Mouse (Mus musculus): Measurements from ENCODE around the gene Igf2r. TPM values are rescaled to one million over a fixed set of nuclear protein-coding genes. Genes with fewer than 3 reads are reported as not detected.

Igf2r gene
- polyA plus RNA-seq, 1 experiment from 2014 or later, result 9.6 TPM

GRCm38 (mm10) chr17:12715032-12715431 lies 54.4 kb downstream of the Igf2r start:
- no peak overlapping the region for H3K4me3 ChIP-seq (ENCODE audit: low read depth, low read length)
- no peaks in the 10 kb centered on the region for H3K9me3 ChIP-seq (replicated peaks; ENCODE audit: control insufficient read depth, low read length, poor library complexity, severe bottlenecking)
- 83% methylated on average over 1 of the region's 1 CpGs for WGBS
- peaks cover 24% of the 10 kb centered on the region for H3K36me3 ChIP-seq (ENCODE audit: control insufficient read depth, insufficient read depth, low read length)
- no peaks in the 10 kb centered on the region for H3K27me3 ChIP-seq (ENCODE audit: control insufficient read depth, insufficient read depth, low read depth, low read length)
- no peaks in the 10 kb centered on the region for H3K4me1 ChIP-seq (ENCODE audit: control insufficient read depth, insufficient read depth, low read length)
- H3K27ac ChIP-seq (ENCODE audit: low read length), result no peak overlapping the region
- no peak overlapping the region for H3K4me2 ChIP-seq (ENCODE audit: low read length)
- H3K9ac ChIP-seq (ENCODE audit: low read depth, low read length), result no peak overlapping the region
- ATAC-seq, result no peak

GRCm38 (mm10) chr17:12714080-12714561 lies 55.3 kb downstream of the Igf2r start:
- Histone ChIP-seq H3K27ac (ENCODE audit: low read length) (no peak overlapping the region), H3K4me1 (ENCODE audit: control insufficient read depth, insufficient read depth, low read length) (no peaks in the 10 kb centered on the region), H3K9ac (ENCODE audit: low read depth, low read length) (no peak overlapping the region), H3K4me2 (ENCODE audit: low read length) (no peak overlapping the region), H3K9me3 (replicated peaks; ENCODE audit: control insufficient read depth, low read length, poor library complexity, severe bottlenecking) (no peaks in the 10 kb centered on the region), H3K4me3 (ENCODE audit: low read depth, low read length) (no peak overlapping the region), H3K36me3 (ENCODE audit: control insufficient read depth, insufficient read depth, low read length) (peaks cover 21% of the 10 kb centered on the region), H3K27me3 (ENCODE audit: control insufficient read depth, insufficient read depth, low read depth, low read length) (no peaks in the 10 kb centered on the region)
- WGBS, result 87% methylated on average over 5 of the region's 5 CpGs
- no peak for ATAC-seq

- Histone ChIP-seq H3K4me2 (ENCODE audit: low read length) (no peak overlapping the region), H3K9ac (ENCODE audit: low read depth, low read length) (no peak overlapping the region), H3K27me3 (ENCODE audit: control insufficient read depth, insufficient read depth, low read depth, low read length) (no peaks in the 10 kb centered on the region), H3K9me3 (replicated peaks; ENCODE audit: control insufficient read depth, low read length, poor library complexity, severe bottlenecking) (no peaks in the 10 kb centered on the region), H3K4me3 (ENCODE audit: low read depth, low read length) (no peak overlapping the region), H3K36me3 (ENCODE audit: control insufficient read depth, insufficient read depth, low read length) (peaks cover 25% of the 10 kb centered on the region), H3K4me1 (ENCODE audit: control insufficient read depth, insufficient read depth, low read length) (no peaks in the 10 kb centered on the region), H3K27ac (ENCODE audit: low read length) (no peak overlapping the region)
- WGBS, result 82% methylated on average over 3 of the region's 3 CpGs
- no peak for ATAC-seq
These were observed 56.5 kb downstream of the Igf2r start for GRCm38 (mm10) chr17:12712993-12713392.

GRCm38 (mm10) chr17:12712191-12712590 lies 57.3 kb downstream of the Igf2r start:
- no peaks in the 10 kb centered on the region for H3K9me3 ChIP-seq (replicated peaks; ENCODE audit: control insufficient read depth, low read length, poor library complexity, severe bottlenecking)
- H3K4me2 ChIP-seq (ENCODE audit: low read length), result no peak overlapping the region
- no peak overlapping the region for H3K9ac ChIP-seq (ENCODE audit: low read depth, low read length)
- H3K4me3 ChIP-seq (ENCODE audit: low read depth, low read length), result no peak overlapping the region
- no peak for ATAC-seq
- H3K27me3 ChIP-seq (ENCODE audit: control insufficient read depth, insufficient read depth, low read depth, low read length), result no peaks in the 10 kb centered on the region
- H3K27ac ChIP-seq (ENCODE audit: low read length), result no peak overlapping the region
- H3K36me3 ChIP-seq (ENCODE audit: control insufficient read depth, insufficient read depth, low read length), result peaks cover 25% of the 10 kb centered on the region
- no peaks in the 10 kb centered on the region for H3K4me1 ChIP-seq (ENCODE audit: control insufficient read depth, insufficient read depth, low read length)

- H3K4me3 ChIP-seq (ENCODE audit: low read depth, low read length), result no peak overlapping the region
- no peak overlapping the region for H3K27ac ChIP-seq (ENCODE audit: low read length)
- no peaks in the 10 kb centered on the region for H3K27me3 ChIP-seq (ENCODE audit: control insufficient read depth, insufficient read depth, low read depth, low read length)
- WGBS, result 98% methylated on average over 2 of the region's 2 CpGs
- no peak overlapping the region for H3K9ac ChIP-seq (ENCODE audit: low read depth, low read length)
- H3K4me2 ChIP-seq (ENCODE audit: low read length), result no peak overlapping the region
- no peak for ATAC-seq
- H3K4me1 ChIP-seq (ENCODE audit: control insufficient read depth, insufficient read depth, low read length), result no peaks in the 10 kb centered on the region
- peaks cover 23% of the 10 kb centered on the region for H3K36me3 ChIP-seq (ENCODE audit: control insufficient read depth, insufficient read depth, low read length)
- no peaks in the 10 kb centered on the region for H3K9me3 ChIP-seq (replicated peaks; ENCODE audit: control insufficient read depth, low read length, poor library complexity, severe bottlenecking)
These were observed 58.5 kb downstream of the Igf2r start for GRCm38 (mm10) chr17:12710976-12711375.

DNA sequence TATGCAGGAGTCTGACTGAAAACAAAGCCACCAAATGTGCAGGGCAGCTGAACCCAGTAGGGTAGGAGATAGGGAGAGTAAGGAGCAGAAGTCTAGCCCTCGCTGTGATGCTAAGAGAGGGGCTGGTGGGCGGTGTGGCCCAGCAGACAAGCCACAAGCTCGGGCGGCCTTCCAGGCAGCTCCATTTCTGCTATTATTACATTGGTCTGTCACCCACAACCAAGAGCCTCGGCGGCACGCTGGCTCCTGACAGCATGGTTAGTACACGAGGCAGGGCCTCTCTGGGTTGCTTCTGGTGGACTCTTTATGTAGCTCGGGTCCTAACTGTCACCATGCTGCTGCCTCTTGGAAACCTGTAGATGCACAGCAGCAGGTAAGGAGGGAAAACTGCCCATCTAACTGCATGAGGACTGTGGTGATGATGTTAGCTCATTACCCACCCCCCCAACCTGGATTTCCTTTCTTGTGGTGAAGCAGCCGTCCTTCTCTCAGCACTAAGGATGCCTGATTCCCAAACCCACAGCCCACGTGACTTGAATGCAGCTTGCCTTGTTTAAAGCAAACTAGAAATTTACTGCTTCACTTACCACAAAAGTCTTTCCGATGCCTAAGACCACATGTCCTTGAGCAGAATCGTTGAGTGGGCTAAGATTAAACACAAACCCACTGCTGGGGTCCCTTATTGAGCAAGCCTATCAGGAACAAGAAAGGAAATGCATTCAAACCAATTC lies 59.2 kb downstream of the Igf2r start:
- no peaks in the 10 kb centered on the region for H3K9me3 ChIP-seq (replicated peaks; ENCODE audit: control insufficient read depth, low read length, poor library complexity, severe bottlenecking)
- no peak for ATAC-seq
- H3K4me3 ChIP-seq (ENCODE audit: low read depth, low read length), result no peak overlapping the region
- no peak overlapping the region for H3K4me2 ChIP-seq (ENCODE audit: low read length)
- H3K4me1 ChIP-seq (ENCODE audit: control insufficient read depth, insufficient read depth, low read length), result no peaks in the 10 kb centered on the region
- no peak overlapping the region for H3K27ac ChIP-seq (ENCODE audit: low read length)
- no peak overlapping the region for H3K9ac ChIP-seq (ENCODE audit: low read depth, low read length)
- peaks cover 23% of the 10 kb centered on the region for H3K36me3 ChIP-seq (ENCODE audit: control insufficient read depth, insufficient read depth, low read length)
- WGBS, result 79% methylated on average over 13 of the region's 13 CpGs
- H3K27me3 ChIP-seq (ENCODE audit: control insufficient read depth, insufficient read depth, low read depth, low read length), result no peaks in the 10 kb centered on the region

- Histone ChIP-seq H3K27me3 (ENCODE audit: control insufficient read depth, insufficient read depth, low read depth, low read length) (no peaks in the 10 kb centered on the region), H3K4me3 (ENCODE audit: low read depth, low read length) (no peak overlapping the region), H3K4me1 (ENCODE audit: control insufficient read depth, insufficient read depth, low read length) (no peaks in the 10 kb centered on the region), H3K9ac (ENCODE audit: low read depth, low read length) (no peak overlapping the region), H3K36me3 (ENCODE audit: control insufficient read depth, insufficient read depth, low read length) (peaks cover 30% of the 10 kb centered on the region), H3K27ac (ENCODE audit: low read length) (no peak overlapping the region), H3K4me2 (ENCODE audit: low read length) (no peak overlapping the region), H3K9me3 (replicated peaks; ENCODE audit: control insufficient read depth, low read length, poor library complexity, severe bottlenecking) (no peaks in the 10 kb centered on the region)
- ATAC-seq, result no peak
- 92% methylated on average over 3 of the region's 3 CpGs for WGBS
These were observed 61.1 kb downstream of the Igf2r start for GRCm38 (mm10) chr17:12708398-12708797.

GRCm38 (mm10) chr17:12706590-12707049 lies 62.8 kb downstream of the Igf2r start:
- Histone ChIP-seq H3K27ac (ENCODE audit: low read length) (no peak overlapping the region), H3K4me2 (ENCODE audit: low read length) (no peak overlapping the region), H3K9ac (ENCODE audit: low read depth, low read length) (no peak overlapping the region), H3K36me3 (ENCODE audit: control insufficient read depth, insufficient read depth, low read length) (peaks cover 30% of the 10 kb centered on the region), H3K9me3 (replicated peaks; ENCODE audit: control insufficient read depth, low read length, poor library complexity, severe bottlenecking) (no peaks in the 10 kb centered on the region), H3K27me3 (ENCODE audit: control insufficient read depth, insufficient read depth, low read depth, low read length) (no peaks in the 10 kb centered on the region), H3K4me1 (ENCODE audit: control insufficient read depth, insufficient read depth, low read length) (no peaks in the 10 kb centered on the region), H3K4me3 (ENCODE audit: low read depth, low read length) (no peak overlapping the region)
- WGBS, result 92% methylated on average over 10 of the region's 10 CpGs
- no peak for ATAC-seq

GRCm38 (mm10) chr17:12702901-12703300 lies 66.6 kb downstream of the Igf2r start:
- no peak overlapping the region for H3K9ac ChIP-seq (ENCODE audit: low read depth, low read length)
- no peak for ATAC-seq
- no peak overlapping the region for H3K4me2 ChIP-seq (ENCODE audit: low read length)
- no peaks in the 10 kb centered on the region for H3K9me3 ChIP-seq (replicated peaks; ENCODE audit: control insufficient read depth, low read length, poor library complexity, severe bottlenecking)
- no peak overlapping the region for H3K4me3 ChIP-seq (ENCODE audit: low read depth, low read length)
- WGBS, result 93% methylated on average over 5 of the region's 5 CpGs
- H3K4me1 ChIP-seq (ENCODE audit: control insufficient read depth, insufficient read depth, low read length), result no peaks in the 10 kb centered on the region
- no peak overlapping the region for H3K27ac ChIP-seq (ENCODE audit: low read length)
- peaks cover 55% of the 10 kb centered on the region for H3K36me3 ChIP-seq (ENCODE audit: control insufficient read depth, insufficient read depth, low read length)
- H3K27me3 ChIP-seq (ENCODE audit: control insufficient read depth, insufficient read depth, low read depth, low read length), result no peaks in the 10 kb centered on the region

All from midbrain, embryonic 16.5 days (tissue).